Mouse (Mus musculus): Measurements from ENCODE around the gene Gm20838. TPM values are rescaled to one million over a fixed set of nuclear protein-coding genes. Genes with fewer than 3 reads are reported as not detected.

Gene Gm20838
- polyA plus RNA-seq (2015; fragmentation: Illumina TruSeq; extraction: RNeasy Lipid Tissue Mini Kit (QIAGEN cat#74804); ENCODE audit: low read depth, low replicate concordance), result not detected

DNA sequence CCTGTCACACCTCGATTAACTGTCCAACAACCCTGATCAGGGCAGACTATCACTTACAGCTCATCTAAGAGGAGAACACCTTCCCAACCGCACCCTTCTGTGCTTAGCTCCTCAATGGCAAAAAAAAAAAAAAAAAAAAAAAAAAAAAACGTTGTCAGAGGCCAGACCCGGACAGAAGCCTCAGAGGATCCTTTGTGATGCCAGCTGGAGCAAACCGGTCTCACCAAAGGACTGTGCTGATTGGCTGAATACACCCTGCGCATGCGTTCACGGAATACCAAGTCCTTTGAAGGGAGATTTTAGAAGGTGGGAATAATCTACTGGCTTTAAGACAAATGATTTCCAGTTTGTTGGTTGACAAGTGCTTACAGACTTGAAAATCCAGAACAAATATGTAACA lies at the start of gene Gm20838:
Gene Gm20838 (minus strand): TSS at position 101 of the 400 bp plus-strand sequence.

All from brain, adult 10 weeks (tissue).